Mouse (Mus musculus): ENCODE data around the gene Ids. TPM values are rescaled to one million over a fixed set of nuclear protein-coding genes. Genes with fewer than 3 reads are reported as not detected.

Ids gene
- total RNA-seq (2023): 10 to 100 TPM; 19.5 to 22.3 TPM

DNA sequence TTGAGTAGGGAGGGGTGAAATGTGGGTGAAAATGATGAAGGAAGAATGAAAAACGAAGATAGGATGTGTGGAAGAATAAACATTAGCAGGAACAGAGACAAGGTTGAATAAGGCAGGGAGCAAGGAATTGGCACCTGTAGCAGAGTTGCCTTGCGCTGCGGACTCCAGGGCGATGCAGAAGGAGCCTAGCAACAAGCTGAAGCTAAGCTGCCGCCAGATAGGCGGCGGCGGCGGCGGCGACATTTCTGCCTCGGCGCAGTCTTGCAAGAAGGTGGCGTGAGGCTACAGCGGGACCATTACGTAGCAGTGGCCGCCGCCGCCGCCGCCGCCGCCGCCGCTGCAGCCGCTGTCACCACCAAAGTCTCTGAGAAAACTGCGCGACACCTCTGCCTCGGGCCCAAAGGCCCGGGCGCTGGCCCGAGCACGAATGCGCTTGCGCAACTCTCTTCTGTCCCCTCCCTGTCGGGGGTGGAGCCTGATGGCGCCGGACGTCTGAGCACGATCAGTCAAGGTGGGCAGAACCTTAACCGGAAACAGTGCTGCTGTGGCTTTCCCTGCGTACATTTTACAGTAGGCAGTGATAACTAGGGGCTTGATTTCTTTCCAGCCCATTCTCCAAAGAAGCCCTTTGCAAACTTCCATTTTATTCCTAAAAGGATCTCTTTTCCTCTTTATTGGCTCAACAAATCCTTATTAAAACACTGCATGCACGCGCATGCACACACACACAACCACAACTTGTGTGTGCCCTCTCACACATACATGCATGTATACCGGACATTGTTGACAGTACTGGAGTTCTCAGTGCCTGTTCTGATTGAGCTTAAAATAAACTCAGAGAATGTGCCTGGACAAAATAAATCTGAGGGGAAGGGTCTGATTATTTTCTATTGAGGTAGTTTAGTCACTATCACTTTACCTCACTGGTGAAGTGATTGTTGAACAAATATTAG, at the start of gene Ids:
Gene Ids (minus strand): TSS at position 424 of the 953 bp plus-strand sequence.

DNA sequence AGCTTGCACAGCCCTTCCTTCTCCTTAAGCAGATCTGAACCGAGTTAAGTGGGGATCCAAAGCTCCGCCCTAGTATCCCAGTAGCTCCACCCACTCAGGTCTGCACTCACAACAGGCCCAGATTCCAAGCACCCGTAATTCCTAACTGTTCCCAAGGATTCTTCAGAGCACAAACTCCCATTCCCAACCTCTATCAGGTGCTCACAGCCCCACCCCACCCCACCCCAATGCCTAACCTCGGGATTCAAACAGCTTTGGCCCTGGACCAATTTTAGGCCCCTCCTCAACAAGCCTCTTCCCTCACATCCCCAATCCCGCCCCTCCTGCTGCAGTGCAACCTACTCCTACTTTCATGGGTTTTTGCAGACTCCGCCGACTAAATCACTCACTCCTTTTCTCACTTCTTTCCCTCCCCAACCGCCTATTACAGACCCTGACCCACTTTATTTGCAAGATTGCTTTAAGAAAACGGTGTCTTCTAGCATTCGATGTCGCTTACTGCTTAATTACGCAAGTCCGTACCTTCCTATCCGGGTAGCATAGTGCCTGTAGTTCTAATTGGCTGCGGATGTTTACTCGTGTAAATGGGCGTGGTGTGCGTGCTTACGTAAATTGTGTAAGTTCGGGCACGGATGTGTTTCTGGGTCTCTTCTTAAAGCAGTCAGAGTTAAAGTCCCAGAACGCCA, 20.5 kb upstream of the Ids start, which contains the start of gene 1110012L19Rik:
Gene 1110012L19Rik (plus strand): TSS at position 602 of the 686 bp plus-strand sequence.

Other genes starting within 250 kb of the Ids start
- 10 to 100 TPM in 1 of 2 experiments, 1 to 10 TPM in 1; 8.2 to 13.1 TPM for gene 1110012L19Rik, start 20.8 kb upstream of the Ids start, total RNA-seq (2023)
- gene Tmem185a, start 112.1 kb upstream of the Ids start, total RNA-seq (2023): 10 to 100 TPM; 15.3 to 22.7 TPM

All from neutrophil, adult 59 days (primary cell).